Mouse (Mus musculus) central nervous system, embryonic 11.5 days (tissue): ENCODE data around the gene Pmpcb. TPM values are rescaled to one million over a fixed set of nuclear protein-coding genes. Genes with fewer than 3 reads are reported as not detected.

ENCODE experiments used
- polyA plus RNA-seq: library from polyadenylated mRNA; depleted of rRNA; stranded (reverse); fragments of >200 nt; gene quantifications from 2 replicates; pipeline ENCODE4 v1.2.3, GENCODE M21; 2012; rRNA removed

Gene Pmpcb
- 94.1 and 95.7 TPM in 2 replicates for polyA plus RNA-seq

GRCm38 (mm10) chr5:21736956-21737585, at the start of gene Pmpcb:
TSS of gene Pmpcb (plus strand) at chr5:21737141.

GRCm38 (mm10) chr5:21701351-21702008, 35.5 kb upstream of the Pmpcb start, which contains the start of gene Napepld:
TSS of gene Napepld (minus strand) at chr5:21701396.

GRCm38 (mm10) chr5:21785053-21785452, 48.1 kb downstream of the Pmpcb start, which contains the start of the genes Dnajc2 and Psmc2:
TSS of gene Dnajc2 (minus strand) at chr5:21785251.
TSS of gene Psmc2 (plus strand) at chr5:21785283.

Other genes starting within 250 kb of the Pmpcb start
- 13.7 and 24.0 TPM in 2 replicates for gene Lrrc17, start 193.6 kb upstream of the Pmpcb start, polyA plus RNA-seq
- 0.31 and 0.35 TPM in 2 replicates for gene Fbxl13, start 91.5 kb upstream of the Pmpcb start, polyA plus RNA-seq
- gene Armc10, start 91.3 kb upstream of the Pmpcb start, polyA plus RNA-seq: 95.8 and 116 TPM in 2 replicates
- gene Napepld, start 35.7 kb upstream of the Pmpcb start, polyA plus RNA-seq: 8.2 and 13.7 TPM in 2 replicates
- 49.9 and 70.9 TPM in 2 replicates for gene Dnajc2, start 48.1 kb downstream of the Pmpcb start, polyA plus RNA-seq
- gene Psmc2, start 48.1 kb downstream of the Pmpcb start, polyA plus RNA-seq: 140 and 147 TPM in 2 replicates
- 0.04 and 0.06 TPM in 2 replicates for gene Slc26a5, start 128.5 kb downstream of the Pmpcb start, polyA plus RNA-seq